Mouse (Mus musculus) myocyte (in vitro differentiated cells): ENCODE results near the gene Cgnl1.

Experiments used
- E2F4 ChIP-seq: IDR thresholded peaks from one replicate; pipeline ENCODE4 v1.6.1; 2011; ENCODE audit warnings: mild to moderate bottlenecking, control low read depth, moderate library complexity; ENCODE audit not compliant: insufficient read depth
- MAX ChIP-seq: IDR thresholded peaks from one replicate; pipeline ENCODE4 v1.6.1; 2011; ENCODE audit warnings: low read depth, mild to moderate bottlenecking, control low read depth
- TCF3 ChIP-seq: IDR thresholded peaks from one replicate; pipeline ENCODE4 v1.6.1; 2011; ENCODE audit warnings: low read depth, control low read depth; ENCODE audit not compliant: insufficient read length

DNA sequence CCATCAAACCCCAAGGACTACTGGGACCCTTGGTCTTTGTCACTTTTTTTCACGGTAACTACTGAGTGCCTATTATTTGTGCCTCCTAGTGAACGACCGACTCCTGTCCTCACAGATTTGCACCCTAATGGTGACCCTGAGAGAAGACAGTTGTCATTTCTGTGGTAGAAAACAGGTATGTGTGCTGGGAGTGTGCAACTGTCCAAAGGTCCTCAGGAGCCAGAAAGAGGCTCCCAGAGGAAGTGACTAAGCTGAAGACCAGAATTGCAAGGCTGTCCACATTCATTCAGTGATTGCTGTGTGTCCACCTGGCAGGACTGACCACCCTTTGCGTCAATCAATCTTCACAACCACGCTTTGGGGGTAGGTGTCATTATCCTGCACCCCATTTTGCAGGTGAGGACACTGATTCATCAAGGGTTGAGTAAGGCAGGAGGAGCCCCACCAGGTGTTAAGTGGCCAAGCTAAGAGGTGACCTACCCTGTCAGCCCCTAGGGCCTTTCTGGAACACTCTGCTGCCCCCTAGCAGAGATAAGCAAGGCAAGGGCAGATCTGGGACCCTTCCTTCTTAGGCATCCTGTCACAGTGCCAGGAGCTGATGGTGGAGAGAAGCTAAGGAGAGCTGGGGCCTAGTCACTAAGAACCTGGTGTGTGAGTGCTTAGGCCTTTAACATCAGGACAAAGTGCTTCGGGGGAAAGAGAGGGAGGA lies 178.7 kb downstream of the Cgnl1 start:
- no peak for TF ChIP-seq E2F4
- no peak for TF ChIP-seq TCF3
- no peak for TF ChIP-seq MAX
